Mouse (Mus musculus): ENCODE results near the gene Selplg. TPM values are rescaled to one million over a fixed set of nuclear protein-coding genes. Genes with fewer than 3 reads are reported as not detected.

The Selplg gene
- 3.2 TPM for polyA plus RNA-seq (2014; fragmentation: Illumina TruSeq; extraction: RNeasy Lipid Tissue Mini Kit (QIAGEN cat#74804); ENCODE audit: low read depth, low replicate concordance)

GRCm38 (mm10) chr5:113832490-113832901 is at the start of gene Selplg:
TSS of gene Selplg (minus strand) at chr5:113832644.

DNA sequence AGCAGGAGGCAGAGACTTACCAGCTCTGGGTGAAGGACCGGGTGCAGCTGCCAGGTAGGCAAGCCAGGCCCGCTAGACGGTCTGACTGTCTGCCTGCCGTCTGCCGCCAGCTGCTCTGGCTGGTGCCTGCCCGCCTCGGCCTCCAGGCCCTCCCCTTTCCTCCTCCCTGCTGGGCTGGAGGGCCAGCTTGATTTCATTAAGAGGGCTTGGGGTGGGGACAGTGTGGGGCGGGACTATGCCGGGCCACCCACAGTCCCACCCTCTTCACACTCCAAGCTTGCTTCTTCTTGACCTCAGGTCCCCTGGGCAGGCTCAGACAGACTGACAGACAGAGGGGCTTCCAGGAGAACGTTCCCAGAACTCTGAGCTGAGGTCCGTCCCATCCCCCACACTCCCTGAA is 32.2 kb downstream of the Selplg start, which contains the start of gene Tmem119:
Gene Tmem119 (minus strand): TSS at position 237 of the 400 bp plus-strand sequence.

GRCm38 (mm10) chr5:113772450-113772895 is 60.0 kb downstream of the Selplg start, which contains the start of the genes Sart3 and Iscu:
TSS of gene Sart3 (minus strand) at chr5:113772510.
TSS of gene Iscu (plus strand) at chr5:113772748.

Other genes starting within 250 kb of the Selplg start
- gene Cmklr1, start 182.2 kb downstream of the Selplg start, polyA plus RNA-seq (2014; fragmentation: Illumina TruSeq; extraction: RNeasy Lipid Tissue Mini Kit (QIAGEN cat#74804); ENCODE audit: low read depth, low replicate concordance) = 14.2 TPM
- not detected for gene 1700069L16Rik, start 107.9 kb downstream of the Selplg start, polyA plus RNA-seq (2014; fragmentation: Illumina TruSeq; extraction: RNeasy Lipid Tissue Mini Kit (QIAGEN cat#74804); ENCODE audit: low read depth, low replicate concordance)
- 8.0 TPM for gene Ficd, start 96.8 kb downstream of the Selplg start, polyA plus RNA-seq (2014; fragmentation: Illumina TruSeq; extraction: RNeasy Lipid Tissue Mini Kit (QIAGEN cat#74804); ENCODE audit: low read depth, low replicate concordance)
- 11.7 TPM for gene Sart3, start 60.1 kb downstream of the Selplg start, polyA plus RNA-seq (2014; fragmentation: Illumina TruSeq; extraction: RNeasy Lipid Tissue Mini Kit (QIAGEN cat#74804); ENCODE audit: low read depth, low replicate concordance)
- gene Iscu, start 59.9 kb downstream of the Selplg start, polyA plus RNA-seq (2014; fragmentation: Illumina TruSeq; extraction: RNeasy Lipid Tissue Mini Kit (QIAGEN cat#74804); ENCODE audit: low read depth, low replicate concordance) = 187 TPM
- gene Tmem119, start 32.1 kb downstream of the Selplg start, polyA plus RNA-seq (2014; fragmentation: Illumina TruSeq; extraction: RNeasy Lipid Tissue Mini Kit (QIAGEN cat#74804); ENCODE audit: low read depth, low replicate concordance) = 10.8 TPM
- 20.3 TPM for gene Coro1c, start 76.1 kb upstream of the Selplg start, polyA plus RNA-seq (2014; fragmentation: Illumina TruSeq; extraction: RNeasy Lipid Tissue Mini Kit (QIAGEN cat#74804); ENCODE audit: low read depth, low replicate concordance)
- 4.8 TPM for gene Ssh1, start 161.2 kb upstream of the Selplg start, polyA plus RNA-seq (2014; fragmentation: Illumina TruSeq; extraction: RNeasy Lipid Tissue Mini Kit (QIAGEN cat#74804); ENCODE audit: low read depth, low replicate concordance)
- gene Dao, start 171.1 kb upstream of the Selplg start, polyA plus RNA-seq (2014; fragmentation: Illumina TruSeq; extraction: RNeasy Lipid Tissue Mini Kit (QIAGEN cat#74804); ENCODE audit: low read depth, low replicate concordance) = not detected
- 7.7 TPM for gene Usp30, start 232.8 kb upstream of the Selplg start, polyA plus RNA-seq (2014; fragmentation: Illumina TruSeq; extraction: RNeasy Lipid Tissue Mini Kit (QIAGEN cat#74804); ENCODE audit: low read depth, low replicate concordance)